Mouse (Mus musculus): Measurements from ENCODE around the gene Ltbp1.

- TF ChIP-seq POLR2A (IDR thresholded peaks at IDR 0.05; ENCODE audit: insufficient read depth, low read depth, low read length) (no peak), CTCF (IDR thresholded peaks at IDR 0.05; ENCODE audit: insufficient read depth, low read depth, low read length) (no peak)
These were observed 238.8 kb downstream of the Ltbp1 start for GRCm38 (mm10) chr17:75244148-75244547.

Data from olfactory bulb, adult 2 months (tissue).